Mouse (Mus musculus): ENCODE results near the gene Unc93a2. TPM values are rescaled to one million over a fixed set of nuclear protein-coding genes. Genes with fewer than 3 reads are reported as not detected.

Unc93a2 gene
- total RNA-seq, 2 experiments from 2014 or later, result not detected

Other genes starting within 250 kb of the Unc93a2 start
- 10 to 100 TPM; 41.9 to 67.1 TPM for gene Rps6ka2, start 215.3 kb downstream of the Unc93a2 start, total RNA-seq (2021)
- gene Tcp10a, start 60.8 kb downstream of the Unc93a2 start, total RNA-seq (2021), result under 1 TPM in 1 of 2 experiments, not detected in 1; 0.23 TPM
- not detected for gene Ttll2, start 32.8 kb downstream of the Unc93a2 start, total RNA-seq (2021)
- gene Gm49630, start 13.5 kb downstream of the Unc93a2 start, total RNA-seq (2021), result not detected

Data from left cerebral cortex, postnatal 36 days (tissue).